Mouse (Mus musculus) liver, embryonic 11.5 days (tissue): Measurements from ENCODE around the gene Gorasp1. TPM values are rescaled to one million over a fixed set of nuclear protein-coding genes. Genes with fewer than 3 reads are reported as not detected.

Source experiments
- polyA plus RNA-seq: library from polyadenylated mRNA; unstranded; fragments of >200 nt; fragmentation: Nextera tagmentation; extraction: Ambion mirVana; gene quantifications from 2 replicates; pipeline ENCODE4 v1.2.1, GENCODE M21; 2014

Gorasp1 gene
- polyA plus RNA-seq, 1 experiment from 2014 or later: 24.7 TPM

Other genes with a start within 250 kb of the Gorasp1 start
- gene Scn10a, start 218.2 kb downstream of the Gorasp1 start, polyA plus RNA-seq: 0.15 and 0.17 TPM in 2 replicates
- gene Scn11a, start 112.1 kb downstream of the Gorasp1 start, polyA plus RNA-seq: 0.09 and 0.10 TPM in 2 replicates
- gene Wdr48, start 42.7 kb downstream of the Gorasp1 start, polyA plus RNA-seq: 45.6 and 49.2 TPM in 2 replicates
- gene Ttc21a, start within 50 bp of the Gorasp1 start, polyA plus RNA-seq: 0.14 TPM in 1 of 2 replicates, not detected in the other
- 1.1 and 2.2 TPM in 2 replicates for gene Csrnp1, start 47.1 kb upstream of the Gorasp1 start, polyA plus RNA-seq
- gene Xirp1, start 86.0 kb upstream of the Gorasp1 start, polyA plus RNA-seq: 0.25 and 1.1 TPM in 2 replicates
- gene Cx3cr1, start 132.3 kb upstream of the Gorasp1 start, polyA plus RNA-seq: 5.7 and 7.0 TPM in 2 replicates
- not detected in 2 replicates for gene Ccr8, start 154.5 kb upstream of the Gorasp1 start, polyA plus RNA-seq
- gene Slc25a38, start 172.8 kb upstream of the Gorasp1 start, polyA plus RNA-seq: 138 and 147 TPM in 2 replicates
- gene Rpsa, start 190.1 kb upstream of the Gorasp1 start, polyA plus RNA-seq: 1,895 and 1,977 TPM in 2 replicates
- gene Mobp, start 212.1 kb upstream of the Gorasp1 start, polyA plus RNA-seq: not detected in 2 replicates